Mouse (Mus musculus) Patski (cell line): ENCODE data around the gene Usp49. TPM values are rescaled to one million over a fixed set of nuclear protein-coding genes. Genes with fewer than 3 reads are reported as not detected.

Experiments
- ATAC-seq: fragments of 100-300 bp; one replicate; pipeline ENCODE4 v1.8.0; 2021
- CTCF ChIA-PET: fragments of 350-600 bp; sonication (Branson Sonifier 250); formaldehyde crosslinking; loops from one replicate; lab custom pipeline; 2022; ENCODE audit warnings: inconsistent platforms; lab: Charles Lee
- POLR2A ChIA-PET: fragments of 350-600 bp; sonication (Branson Sonifier 250); formaldehyde crosslinking; loops from one replicate; lab custom pipeline; 2022; ENCODE audit warnings: antibody characterized with exemption, inconsistent platforms; lab: Charles Lee
- DNase-seq: peaks from one replicate; pipeline ENCODE4 v3.0.0-alpha.2; 2011; ENCODE audit warnings: low read depth, low spot score
- H3K27me3 ChIP-seq: fragments of 371-371 bp; one replicate; pipeline ENCODE4 v1.5.1; 2021
- CTCF ChIP-seq: fragments of 100-300 bp; IDR thresholded peaks from one replicate; pipeline ENCODE4 v1.5.1; 2021
- in situ Hi-C: fragments of 300-500 bp; cut with MboI; formaldehyde crosslinking; loops from 3 replicates; pipeline ENCODE4 v1.11.1; 2018; ENCODE audit warnings: low pct_unique_long_range_greater_than_20kb, mixed read lengths
- polyA plus RNA-seq: library from polyadenylated mRNA; unstranded; gene quantifications from one replicate; pipeline ENCODE4 v1.2.3, GENCODE M21; 2021

Gene Usp49
- 10.0 TPM for polyA plus RNA-seq

GRCm38 (mm10) chr17:47630678-47631065 is at the start of gene Usp49:
Gene Usp49, plus strand, starts transcription at chr17:47630690.
- CTCF ChIA-PET = interaction anchor here (0.9 to 2.8 kb wide), 3 partner anchors 10 to 120 kb away, joined by 3 to 14 read pairs (median 4); no protein-coding TSS in a partner anchor
- no peak for TF ChIP-seq CTCF
- POLR2A ChIA-PET = interaction anchor here (1.1 kb wide), 1 partner anchor 17 kb away, joined by 4 read pairs; no protein-coding TSS in a partner anchor
- in situ Hi-C loops = no loop called here
- no peak for DNase-seq
- no peak for ATAC-seq
- no peaks in the 10 kb centered on the region for H3K27me3 ChIP-seq

GRCm38 (mm10) chr17:47580962-47581361 is 49.5 kb upstream of the Usp49 start:
- H3K27me3 ChIP-seq = no peaks in the 10 kb centered on the region
- no peak for ATAC-seq
- DNase-seq = no peak
- in situ Hi-C loops = no loop called here
- TF ChIP-seq CTCF = no peak
- ChIA-PET POLR2A (no interaction called here), CTCF (no interaction called here)

- ATAC-seq = no peak
- ChIA-PET POLR2A (no interaction called here), CTCF (no interaction called here)
Observed at GRCm38 (mm10) chr17:47588517-47588916, 42.0 kb upstream of the Usp49 start.

GRCm38 (mm10) chr17:47591073-47591472 is 39.4 kb upstream of the Usp49 start:
- no peak for DNase-seq
- no peaks in the 10 kb centered on the region for H3K27me3 ChIP-seq
- no peak for TF ChIP-seq CTCF
- no peak for ATAC-seq
- in situ Hi-C loops = no loop called here
- ChIA-PET CTCF (interaction anchor here (2.4 kb wide), 1 partner anchor 80 kb away, joined by 8 read pairs; no protein-coding TSS in a partner anchor), POLR2A (no interaction called here)

More at GRCm38 (mm10) chr17:47588517-47588916, 42.0 kb upstream of the Usp49 start:
- no peak for DNase-seq
- no peak for TF ChIP-seq CTCF
- no peaks in the 10 kb centered on the region for H3K27me3 ChIP-seq
- in situ Hi-C loops = no loop called here

GRCm38 (mm10) chr17:47593215-47593853 is 37.2 kb upstream of the Usp49 start:
- DNase-seq (no peak), ATAC-seq (peak; percentile 64)
- no peak for TF ChIP-seq CTCF
- in situ Hi-C loops = no loop called here
- CTCF ChIA-PET = no interaction called here
- H3K27me3 ChIP-seq = no peaks in the 10 kb centered on the region
- POLR2A ChIA-PET = interaction anchor here (0.6 kb wide), 1 partner anchor 58 kb away, joined by 3 read pairs; no protein-coding TSS in a partner anchor

- POLR2A ChIA-PET = interaction anchor here (0.6 kb wide), 1 partner anchor 58 kb away, joined by 3 read pairs; no protein-coding TSS in a partner anchor
- ATAC-seq (no peak), DNase-seq (no peak)
- no peaks in the 10 kb centered on the region for H3K27me3 ChIP-seq
- no peak for TF ChIP-seq CTCF
- CTCF ChIA-PET = no interaction called here
- in situ Hi-C loops = no loop called here
Observed at GRCm38 (mm10) chr17:47593854-47594182, 36.7 kb upstream of the Usp49 start.

GRCm38 (mm10) chr17:47594183-47594968 is 36.1 kb upstream of the Usp49 start:
- DNase-seq (no peak), ATAC-seq (no peak)
- ChIA-PET POLR2A (interaction anchor here (0.6 to 1.5 kb wide), 2 partner anchors 59 to 83 kb away, joined by 3 to 6 read pairs; no protein-coding TSS in a partner anchor), CTCF (interaction anchor here (2.8 kb wide), 1 partner anchor 83 kb away, joined by 23 read pairs; no protein-coding TSS in a partner anchor)
- H3K27me3 ChIP-seq = no peaks in the 10 kb centered on the region
- in situ Hi-C loops = no loop called here
- TF ChIP-seq CTCF = no peak

GRCm38 (mm10) chr17:47594969-47595247 is 35.6 kb upstream of the Usp49 start:
- no peak for TF ChIP-seq CTCF
- in situ Hi-C loops = no loop called here
- ChIA-PET POLR2A (interaction anchor here (1.5 kb wide), 1 partner anchor 84 kb away, joined by 6 read pairs; no protein-coding TSS in a partner anchor), CTCF (interaction anchor here (1.9 to 2.8 kb wide), 2 partner anchors 15 to 84 kb away, joined by 6 to 23 read pairs; partner anchors contain the start of genes Bysl, Gm20517 and Med20)
- DNase-seq = no peak
- H3K27me3 ChIP-seq = no peaks in the 10 kb centered on the region
- ATAC-seq = no peak

GRCm38 (mm10) chr17:47595248-47596161 is 35.0 kb upstream of the Usp49 start:
- no peak for DNase-seq
- in situ Hi-C loops = no loop called here
- no peak for ATAC-seq
- no peaks in the 10 kb centered on the region for H3K27me3 ChIP-seq
- no peak for TF ChIP-seq CTCF
- CTCF ChIA-PET = interaction anchor here (0.7 to 2.8 kb wide), 5 partner anchors 15 to 84 kb away, joined by 3 to 23 read pairs (median 5); partner anchors contain the start of genes Bysl, Gm20517 and Med20
- POLR2A ChIA-PET = interaction anchor here (0.6 to 1.5 kb wide), 2 partner anchors 84 to 800 kb away, joined by 3 to 6 read pairs; no protein-coding TSS in a partner anchor
